Mouse (Mus musculus) liver, postnatal 0 days (tissue): ENCODE measurements around the gene Ubb.

Source experiments
- CTCF ChIP-seq: sonication (generic); IDR thresholded peaks from 2 replicates; pipeline ENCODE4 v1.5.1; 2016; ENCODE audit warnings: antibody characterized with exemption, low read depth
- EP300 ChIP-seq: IDR thresholded peaks from 2 replicates; pipeline ENCODE4 v1.6.1; 2016; ENCODE audit warnings: antibody characterized with exemption, low read depth, mild to moderate bottlenecking

DNA sequence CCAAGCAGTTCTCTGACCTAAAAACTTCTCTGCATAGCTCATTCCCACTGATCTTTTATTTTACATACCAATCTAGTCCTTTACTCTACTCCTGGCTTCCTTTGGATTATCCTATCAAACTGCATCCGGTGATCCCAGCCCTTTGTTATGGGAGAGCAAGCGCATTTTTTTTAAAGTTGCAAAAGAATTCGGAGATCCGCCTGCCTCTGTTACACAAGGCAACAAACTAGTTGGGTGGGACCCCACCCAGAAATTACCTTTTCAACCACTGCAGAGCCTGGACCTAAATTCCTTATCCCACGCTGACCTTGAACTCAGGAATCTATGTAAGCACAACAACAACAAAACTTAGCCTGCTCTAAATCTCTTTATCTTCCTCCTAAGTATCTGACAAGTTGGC, 40.0 kb upstream of the Ubb start:
- TF ChIP-seq CTCF (no peak), EP300 (no peak)
